Mouse (Mus musculus) erythroblast, adult 5-6 weeks (primary cell): Measurements from ENCODE around the gene Gm49396. TPM values are rescaled to one million over a fixed set of nuclear protein-coding genes. Genes with fewer than 3 reads are reported as not detected.

Experiments used
- ATAC-seq: replicated peaks from 2 replicates; pipeline ENCODE4 v1.8.0; 2016; ENCODE audit warnings: moderate number of reproducible peaks, mild to moderate bottlenecking, moderate TSS enrichment, inconsistent platforms; ENCODE audit not compliant: poor library complexity, low FRiP score, severe bottlenecking
- total RNA-seq, 2 experiments: library from RNA; stranded (forward) in 1 of 2; stranded (reverse) in 1 of 2; fragments of 150-400 nt in 1 of 2; fragments of 200-764, 138-1000 nt in 1 of 2; gene quantifications; 2 replicates each; pipeline versions ENCODE4 v1.2.3 to v1.2.4; 2015 to 2017; ENCODE audit warnings: low replicate concordance in 2 of 2

Gene Gm49396
- total RNA-seq, 2 experiments from 2014 or later = 4.8 to 6.6 TPM

- ATAC-seq = no peak
Observed at GRCm38 (mm10) chr7:30581547-30581946, 18.4 kb downstream of the Gm49396 start.

DNA sequence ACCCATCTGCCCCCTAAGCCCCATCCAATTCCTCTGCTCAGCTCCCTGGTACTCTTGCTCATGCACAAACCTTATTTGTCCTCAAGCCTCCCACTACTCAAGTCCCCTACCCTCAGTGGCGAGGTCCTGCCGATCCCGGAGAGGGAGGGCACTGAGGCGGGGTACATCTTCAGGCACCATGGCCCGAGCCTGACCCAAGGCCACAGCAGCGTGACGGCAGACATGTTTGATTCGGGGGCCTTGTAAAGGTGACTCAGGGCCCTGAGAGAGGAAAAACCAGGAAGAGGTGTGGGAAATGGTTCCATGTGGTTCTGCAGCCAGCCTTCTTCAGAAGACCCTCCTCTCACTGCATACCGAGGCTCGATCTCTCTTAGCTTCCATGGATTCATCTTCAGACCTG is 21.2 kb downstream of the Gm49396 start:
- ATAC-seq = no peak

DNA sequence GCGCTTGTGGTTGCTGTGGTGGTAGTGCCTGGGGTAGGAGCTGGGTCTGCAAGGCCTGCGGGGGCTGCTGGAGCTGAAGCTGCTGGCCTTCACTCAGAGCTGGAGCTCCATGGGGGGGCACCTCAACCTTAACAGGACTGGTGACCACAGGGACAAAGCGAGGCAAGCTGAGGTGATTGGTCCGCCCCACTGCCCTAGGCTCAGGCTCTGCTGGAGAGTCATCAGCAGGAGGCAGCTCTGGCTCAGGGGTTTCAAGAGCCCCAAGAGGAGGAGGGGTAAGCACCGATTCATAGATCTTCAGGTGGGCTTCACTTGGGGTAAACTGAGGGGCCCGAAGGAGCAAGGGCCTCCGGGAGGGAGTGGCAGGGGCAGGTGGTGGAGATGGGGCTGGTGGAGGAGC is 22.0 kb downstream of the Gm49396 start:
- no peak for ATAC-seq

DNA sequence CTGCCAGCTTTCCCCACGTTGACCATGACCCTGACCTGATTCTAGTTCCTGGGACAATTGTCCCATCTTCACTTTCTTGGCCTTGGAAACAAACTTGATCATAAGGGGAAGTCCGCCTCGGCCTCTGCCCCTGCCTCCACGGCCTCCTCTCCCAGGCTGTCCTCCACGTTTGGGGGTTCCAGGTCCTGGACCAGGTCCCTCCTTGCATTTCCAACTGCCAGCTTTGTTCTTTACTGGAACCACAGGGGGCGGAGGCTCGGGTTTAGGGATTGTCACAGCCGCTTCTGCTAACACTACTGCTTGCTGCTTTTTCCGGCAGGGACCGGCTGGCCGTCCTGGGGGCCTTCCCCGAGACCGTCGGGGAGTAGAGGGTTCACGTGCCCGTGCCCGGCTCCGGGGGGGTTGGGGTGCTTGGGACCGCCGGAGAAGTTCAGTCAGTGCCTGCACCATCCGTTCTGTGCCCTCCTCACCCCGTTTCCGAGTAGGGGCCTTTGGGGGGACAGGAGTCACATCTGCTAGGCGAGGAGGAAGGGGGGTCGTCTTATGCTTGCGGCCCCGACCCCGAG is 23.4 kb downstream of the Gm49396 start:
- no peak for ATAC-seq

GRCm38 (mm10) chr7:30587842-30588667 is 24.9 kb downstream of the Gm49396 start:
- ATAC-seq = 0 out of 2 replicates have a peak, but pooled peaks have one; percentile 6

GRCm38 (mm10) chr7:30588676-30589434 is 25.7 kb downstream of the Gm49396 start, which contains the start of gene Kmt2b:
Gene Kmt2b, minus strand, starts transcription at chr7:30588726.
- peak; percentile 88 for ATAC-seq

- ATAC-seq = peak; percentile 56
Observed at GRCm38 (mm10) chr7:30589435-30590301, 26.5 kb downstream of the Gm49396 start.

GRCm38 (mm10) chr7:30590927-30591604 is 27.9 kb downstream of the Gm49396 start:
- ATAC-seq = no peak

DNA sequence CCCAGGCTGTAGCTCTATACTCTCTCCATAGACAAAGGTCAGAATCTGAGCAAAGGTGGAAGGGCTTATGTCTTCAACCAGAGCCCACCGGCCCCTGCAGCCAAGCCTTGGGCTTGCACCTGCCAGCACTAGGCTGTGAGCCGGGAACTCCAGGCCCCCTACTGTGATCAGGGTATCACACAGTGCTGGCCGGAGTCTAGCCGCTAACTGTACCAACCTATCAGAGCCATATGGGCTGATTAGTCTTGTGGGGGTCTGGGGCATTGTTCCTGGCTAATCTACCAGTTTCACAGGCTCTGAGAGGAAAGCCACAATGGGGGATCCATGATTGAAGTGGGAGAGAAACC is 28.4 kb downstream of the Gm49396 start:
- ATAC-seq = no peak

GRCm38 (mm10) chr7:30592772-30593423 is 29.8 kb downstream of the Gm49396 start:
- ATAC-seq = no peak

DNA sequence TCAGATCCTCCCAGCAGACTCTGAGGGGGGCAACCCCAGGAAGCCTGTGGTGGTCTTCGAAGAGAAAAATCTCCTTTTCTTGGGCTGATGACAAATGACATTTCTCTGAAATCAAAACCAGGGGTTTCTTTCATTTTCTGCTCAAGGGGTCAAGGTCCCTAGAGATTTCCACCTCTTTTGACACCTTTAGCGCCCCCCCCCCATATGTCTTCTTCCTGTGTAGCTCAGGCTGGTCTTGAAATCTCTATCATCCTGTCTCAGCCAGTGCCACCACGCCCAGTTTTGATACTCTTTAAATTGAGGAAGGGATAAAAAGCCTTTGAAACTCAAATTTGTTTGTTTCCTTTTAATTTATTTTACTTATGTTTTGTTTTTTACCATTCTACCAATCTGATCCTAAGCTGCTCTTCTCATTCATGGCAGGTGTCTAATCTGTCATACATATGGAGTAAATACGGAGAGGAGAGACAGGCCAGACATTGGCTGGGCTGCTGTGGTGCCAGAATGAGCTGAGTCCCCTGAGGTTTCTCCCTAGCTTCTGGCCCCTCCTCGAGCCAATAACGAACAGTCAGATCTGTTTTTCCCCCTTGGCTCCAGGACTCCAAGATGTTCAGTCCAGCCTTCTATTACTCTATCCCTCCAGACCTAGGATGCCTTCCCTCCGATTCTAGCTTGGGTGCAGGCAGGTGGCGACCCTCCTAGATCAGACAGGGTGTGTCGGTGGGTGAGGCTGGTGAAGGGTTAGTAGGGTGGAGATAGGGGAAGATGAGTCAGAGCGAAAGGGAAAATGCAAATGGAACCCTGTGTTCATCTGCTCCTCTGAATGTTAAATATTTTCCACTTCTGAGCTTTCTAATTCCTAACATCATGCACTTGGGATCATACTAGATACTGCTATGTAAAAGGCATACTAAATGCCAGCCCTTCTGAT is 30.7 kb downstream of the Gm49396 start:
- no peak for ATAC-seq

- ATAC-seq = no peak
Observed at GRCm38 (mm10) chr7:30594510-30595024, 31.4 kb downstream of the Gm49396 start.

DNA sequence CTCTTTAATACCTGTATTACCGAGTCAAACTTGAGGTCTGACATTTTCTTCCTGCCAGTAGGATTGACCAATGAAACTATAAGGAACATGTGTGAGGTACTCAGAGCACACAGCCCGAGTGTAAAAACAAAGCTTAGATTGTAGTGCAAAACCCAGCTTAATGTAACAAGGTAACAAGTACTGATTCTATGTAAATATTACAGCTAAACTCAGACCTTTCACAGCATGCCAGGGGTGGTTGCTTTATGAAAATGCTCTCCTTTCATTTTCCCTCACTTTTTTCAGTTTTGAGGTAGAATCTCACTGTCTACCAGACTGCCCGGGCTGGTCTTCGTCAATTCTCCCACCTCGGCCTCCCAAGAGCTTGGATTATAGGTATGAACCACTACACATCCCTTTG is 32.9 kb downstream of the Gm49396 start:
- no peak for ATAC-seq

DNA sequence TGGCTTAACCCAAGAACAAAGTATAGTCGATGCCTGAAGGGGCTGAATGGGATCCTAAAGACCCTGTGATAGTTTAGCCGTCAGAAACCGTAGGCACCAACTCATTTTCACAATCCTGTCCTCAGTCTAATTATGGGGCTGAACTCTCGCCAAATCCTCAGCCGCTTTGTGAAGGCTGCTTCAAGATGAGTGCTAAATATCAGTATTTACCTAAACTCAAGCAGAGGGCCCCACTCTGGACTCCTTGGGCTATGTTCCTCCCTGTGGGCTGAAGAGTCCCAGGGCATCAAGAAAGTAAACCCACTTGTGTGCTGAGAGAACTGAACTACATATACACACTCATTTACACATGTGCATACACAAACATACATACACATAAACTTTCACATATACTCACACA is 33.7 kb downstream of the Gm49396 start:
- no peak for ATAC-seq

DNA sequence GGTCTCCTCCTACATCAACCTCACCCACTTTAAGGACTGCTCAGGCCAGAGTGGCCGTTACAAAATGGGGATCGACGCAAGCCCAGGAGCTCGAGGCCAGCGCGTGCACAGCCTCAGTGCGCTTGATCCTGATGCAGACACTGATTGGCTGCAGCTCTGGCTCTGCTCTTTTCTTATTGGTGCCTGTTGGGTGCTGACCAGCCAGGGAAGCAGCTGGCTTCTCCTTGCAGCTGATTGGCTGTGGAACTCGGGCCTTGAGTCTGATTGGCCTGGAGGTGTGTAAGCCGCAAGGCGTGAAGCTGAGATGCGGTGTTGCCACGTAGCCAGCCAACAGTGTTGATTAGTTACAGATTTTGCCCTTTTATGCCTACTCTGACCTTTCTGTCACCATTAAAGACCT is 35.6 kb downstream of the Gm49396 start, which contains the start of gene Zbtb32:
Gene Zbtb32, minus strand, starts transcription at position 124 of the 400 bp plus-strand sequence.
- ATAC-seq = no peak

GRCm38 (mm10) chr7:30599933-30600353 is 36.8 kb downstream of the Gm49396 start:
- ATAC-seq = peak; percentile 98

DNA sequence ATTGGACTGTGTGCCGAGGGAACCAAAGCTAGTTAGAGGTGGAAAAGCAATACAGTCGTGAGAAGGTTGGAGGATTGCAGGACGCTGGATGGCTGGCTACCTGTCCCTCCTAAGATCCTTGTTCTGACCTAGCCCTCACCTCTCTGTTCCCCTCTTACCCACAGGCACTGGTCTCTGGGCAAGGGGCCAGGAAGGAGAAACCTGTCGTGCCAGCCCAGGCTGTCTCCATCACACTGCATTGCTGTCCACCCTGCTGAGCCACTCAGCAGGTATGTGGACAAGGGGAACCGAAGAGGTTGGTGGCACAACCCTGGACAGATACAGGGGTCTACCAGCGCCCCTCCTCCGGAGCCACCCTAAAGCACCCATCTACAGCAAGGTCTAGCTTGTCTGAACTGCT is 37.5 kb downstream of the Gm49396 start:
- ATAC-seq = no peak
